Mouse (Mus musculus): ENCODE data around the gene Blmh. TPM values are rescaled to one million over a fixed set of nuclear protein-coding genes. Genes with fewer than 3 reads are reported as not detected.

The Blmh gene
- total and polyA plus RNA-seq, 3 experiments = 111 to 116 TPM; not detected in 1

GRCm38 (mm10) chr11:76983641-76984040 is 59.0 kb downstream of the Blmh start (continued):
- TF ChIP-seq GABPA (IDR thresholded peaks at IDR 0.05; ENCODE audit: low read depth, low read length) = 0 out of 2 replicates have a peak, but pooled peaks have one; percentile 18
- TF ChIP-seq MYC (IDR thresholded peaks at IDR 0.05; ENCODE audit: low read depth, low read length) = peak; percentile 82
- TF ChIP-seq MAZ (IDR thresholded peaks at IDR 0.05; ENCODE audit: low read depth, low read length) = peak; percentile 84
- TF ChIP-seq MXI1 (IDR thresholded peaks at IDR 0.05; ENCODE audit: low read depth, low read length) = peak; percentile 83
- TF ChIP-seq POLR2AphosphoS5 (IDR thresholded peaks at IDR 0.05; ENCODE audit: borderline replicate concordance, low read depth, low read length) = no peak
- TF ChIP-seq E2F4 (IDR thresholded peaks at IDR 0.05; ENCODE audit: borderline replicate concordance, low read depth, low read length) = no peak
- TF ChIP-seq NRF1 (IDR thresholded peaks at IDR 0.05; ENCODE audit: insufficient read depth, low read depth, low read length, poor library complexity, severe bottlenecking) = no peak
- TF ChIP-seq SMC3 (IDR thresholded peaks at IDR 0.05; ENCODE audit: low read depth, low read length) = 0 out of 2 replicates have a peak, but pooled peaks have one; percentile 3
- TF ChIP-seq MYB (IDR thresholded peaks at IDR 0.05; ENCODE audit: low read depth, low read length) = peak; percentile 83
- TF ChIP-seq MEF2A (IDR thresholded peaks at IDR 0.05; ENCODE audit: extremely low read depth, insufficient replicate concordance, low read depth, low read length, poor library complexity, severe bottlenecking) = peak; percentile 72; the same call in 1 of the 2 replicates
- 0 out of 2 replicates have a peak, but pooled peaks have one; percentile 33 for TF ChIP-seq CHD1 (IDR thresholded peaks at IDR 0.05; ENCODE audit: low read depth, low read length)
- peak; percentile 81 for TF ChIP-seq MAX (IDR thresholded peaks at IDR 0.05; ENCODE audit: low read length)
- no peak for TF ChIP-seq CTCF (IDR thresholded peaks at IDR 0.05 in 2 of 3, conservative IDR thresholded peaks at IDR 0.05 in 1 of 3; ENCODE audit: control insufficient read depth in 1 of 3, insufficient read depth in 1 of 3, low read depth in 2 of 3, low read length in 3 of 3, poor library complexity in 1 of 3, severe bottlenecking in 1 of 3)
- peak; percentile 94 for TF ChIP-seq ETS1 (IDR thresholded peaks at IDR 0.05; ENCODE audit: low read depth, low read length)
- no peak for TF ChIP-seq JUND (IDR thresholded peaks at IDR 0.05; ENCODE audit: low read depth, low read length)
- TF ChIP-seq POLR2A (IDR thresholded peaks at IDR 0.05; ENCODE audit: control insufficient read depth in 1 of 2, insufficient read depth in 1 of 2, low read depth in 1 of 2, low read length in 2 of 2, poor library complexity in 1 of 2) = no peak
- peak; percentile 63; the same call in 1 of the 2 replicates for TF ChIP-seq HCFC1 (IDR thresholded peaks at IDR 0.05; ENCODE audit: low read depth, low read length)

GRCm38 (mm10) chr11:76984173-76984572 is 59.6 kb downstream of the Blmh start:
- peaks cover 2 to 42% of the 10 kb centered on the region in 2 experiments for H3K36me3 ChIP-seq (ENCODE audit: control insufficient read depth in 1 of 2, insufficient read depth in 2 of 2, low read length in 2 of 2)
- no peak for TF ChIP-seq HCFC1 (IDR thresholded peaks at IDR 0.05; ENCODE audit: low read depth, low read length)
- no peak for TF ChIP-seq ETS1 (IDR thresholded peaks at IDR 0.05; ENCODE audit: low read depth, low read length)
- TF ChIP-seq GATA1 (IDR thresholded peaks at IDR 0.05; ENCODE audit: low read depth, low read length) = peak; percentile 59; the same call in 1 of the 2 replicates
- no peak for TF ChIP-seq CHD2 (IDR thresholded peaks at IDR 0.05; ENCODE audit: low read length)
- no peak for TF ChIP-seq ELF1 (IDR thresholded peaks at IDR 0.05; ENCODE audit: low read depth, low read length)
- no peak for TF ChIP-seq BHLHE40 (IDR thresholded peaks at IDR 0.05; ENCODE audit: borderline replicate concordance, low read depth, low read length)
- no peak for TF ChIP-seq MAX (IDR thresholded peaks at IDR 0.05; ENCODE audit: low read length)

More at GRCm38 (mm10) chr11:76984173-76984572, 59.6 kb downstream of the Blmh start:
- Histone ChIP-seq H3K27ac (ENCODE audit: control insufficient read depth, low read depth, low read length) (peak overlapping the region; percentile 73), H3K4me1 (ENCODE audit: control insufficient read depth in 1 of 2, insufficient read depth in 2 of 2, low read length in 2 of 2) (peaks cover 20 to 26% of the 10 kb centered on the region in 2 experiments), H3K9ac (ENCODE audit: control insufficient read depth, low read depth, low read length, poor library complexity, severe bottlenecking) (no peak overlapping the region), H3K27me3 (ENCODE audit: control insufficient read depth in 1 of 2, insufficient read depth in 2 of 2, low read length in 2 of 2) (no peaks in the 10 kb centered on the region), H3K79me2 (ENCODE audit: control insufficient read depth, insufficient read depth, low read length, poor library complexity) (no peaks in the 10 kb centered on the region), H3K9me3 (replicated peaks; ENCODE audit: insufficient read depth, low read length) (no peaks in the 10 kb centered on the region), H3K4me3 (ENCODE audit: control insufficient read depth in 1 of 2, insufficient read depth in 1 of 2, low read depth in 2 of 2, low read length in 2 of 2) (no peak overlapping the region)
- peak; percentile 53 for DNase-seq (ENCODE audit: low read depth, low spot score)
